Mouse (Mus musculus) lung, embryonic 14.5 days (tissue): ENCODE data around the gene Sardh. TPM values are rescaled to one million over a fixed set of nuclear protein-coding genes. Genes with fewer than 3 reads are reported as not detected.

Experiments used
- ATAC-seq: fragments of 200-750 bp; cut with Nextera tagmentation; 2 replicates; pipeline ENCODE4 v1.8.0; 2017; ENCODE audit warnings: mild to moderate bottlenecking, moderate TSS enrichment, moderate library complexity; ENCODE audit not compliant: insufficient read depth
- DNase-seq: peaks from one replicate; pipeline ENCODE4 v3.0.0-alpha.2; 2015
- H3K27ac ChIP-seq: fragments of 300-500 bp; sonication (generic); 2 replicates; pipeline ENCODE4 v1.5.1; 2014; ENCODE audit warnings: low read depth, mild to moderate bottlenecking, moderate library complexity
- H3K27me3 ChIP-seq: fragments of 300-500 bp; sonication (generic); 2 replicates; pipeline ENCODE4 v1.6.1; 2014; ENCODE audit warnings: low read length, control low read depth; ENCODE audit not compliant: insufficient read depth
- H3K36me3 ChIP-seq: fragments of 300-500 bp; sonication (generic); 2 replicates; pipeline ENCODE4 v1.6.1; 2014; ENCODE audit warnings: control low read depth; ENCODE audit not compliant: insufficient read depth
- H3K4me1 ChIP-seq: fragments of 300-500 bp; sonication (generic); 2 replicates; pipeline ENCODE4 v1.6.1; 2014; ENCODE audit warnings: antibody characterized with exemption, control low read depth; ENCODE audit not compliant: insufficient read depth
- H3K4me2 ChIP-seq: fragments of 300-500 bp; sonication (generic); 2 replicates; pipeline ENCODE4 v1.6.1; 2014; ENCODE audit warnings: mild to moderate bottlenecking
- H3K4me3 ChIP-seq: fragments of 300-500 bp; sonication (generic); 2 replicates; pipeline ENCODE4 v1.5.1; 2014; ENCODE audit warnings: low read depth, low read length
- H3K9ac ChIP-seq: fragments of 300-500 bp; sonication (generic); 2 replicates; pipeline ENCODE4 v1.6.1; 2014
- H3K9me3 ChIP-seq: fragments of 300-500 bp; sonication (generic); 2 replicates; pipeline ENCODE4 v1.6.1; 2016; ENCODE audit warnings: low read depth, low read length, control low read depth
- CTCF ChIP-seq: IDR thresholded peaks from 2 replicates; pipeline ENCODE4 v1.5.1; 2016; ENCODE audit warnings: antibody characterized with exemption, low read depth
- WGBS: fragments of 180-500 bp; shearing (Covaris S2); extraction: QIAGEN DNeasy Blood & Tissue Kit; methylation state at CpG from one replicate; pipeline ENCODE4 v1.1.7; 2014; 5-methylcytosine and 5-hydroxymethylcytosine counted together
- polyA plus RNA-seq: library from polyadenylated mRNA; unstranded; fragments of >200 nt; fragmentation: Nextera tagmentation; extraction: Ambion mirVana; gene quantifications from 2 replicates; pipeline ENCODE4 v1.2.1, GENCODE M21; 2014

Gene Sardh
- polyA plus RNA-seq, 1 experiment from 2014 or later: 25.0 TPM

GRCm38 (mm10) chr2:27210676-27211210 lies 37.4 kb downstream of the Sardh start:
- H3K9ac ChIP-seq: no peak overlapping the region
- WGBS: 81% methylated on average over 12 of the region's 12 CpGs
- H3K4me3 ChIP-seq: no peak overlapping the region
- H3K27ac ChIP-seq: no peak overlapping the region
- no peaks in the 10 kb centered on the region for H3K27me3 ChIP-seq
- H3K36me3 ChIP-seq: no peaks in the 10 kb centered on the region
- ATAC-seq (no peak), DNase-seq (no peak)
- no peak for TF ChIP-seq CTCF
- H3K9me3 ChIP-seq: no peaks in the 10 kb centered on the region
- peaks cover 15% of the 10 kb centered on the region for H3K4me1 ChIP-seq
- no peak overlapping the region for H3K4me2 ChIP-seq

GRCm38 (mm10) chr2:27210255-27210654 lies 37.9 kb downstream of the Sardh start:
- Histone ChIP-seq H3K27ac (no peak overlapping the region), H3K4me2 (no peak overlapping the region), H3K27me3 (no peaks in the 10 kb centered on the region), H3K36me3 (no peaks in the 10 kb centered on the region), H3K4me1 (peaks cover 15% of the 10 kb centered on the region), H3K9me3 (no peaks in the 10 kb centered on the region), H3K4me3 (no peak overlapping the region), H3K9ac (no peak overlapping the region)
- 36% methylated on average over 7 of the region's 7 CpGs for WGBS
- DNase-seq (peak; percentile 66), ATAC-seq (no peak)
- TF ChIP-seq CTCF: peak; percentile 66

- Histone ChIP-seq H3K27ac (peak overlapping the region; percentile 3; the same call in 1 of the 2 replicates), H3K9me3 (no peaks in the 10 kb centered on the region), H3K4me3 (no peak overlapping the region), H3K9ac (no peak overlapping the region), H3K4me1 (peaks cover 15% of the 10 kb centered on the region), H3K27me3 (no peaks in the 10 kb centered on the region), H3K4me2 (no peak overlapping the region), H3K36me3 (no peaks in the 10 kb centered on the region)
- 15% methylated on average over 5 of the region's 5 CpGs for WGBS
- DNase-seq: peak; percentile 64
- ATAC-seq: peak; percentile 57
- no peak for TF ChIP-seq CTCF
These were observed 38.3 kb downstream of the Sardh start for GRCm38 (mm10) chr2:27209816-27210215.

GRCm38 (mm10) chr2:27209370-27209769 lies 38.8 kb downstream of the Sardh start:
- H3K36me3 ChIP-seq: no peaks in the 10 kb centered on the region
- no peak for TF ChIP-seq CTCF
- DNase-seq: no peak
- H3K27me3 ChIP-seq: no peaks in the 10 kb centered on the region
- no peak overlapping the region for H3K4me3 ChIP-seq
- 0 out of 2 replicates have a peak, but pooled peaks have one; percentile 16 for ATAC-seq
- peak overlapping the region; percentile 3; the same call in 1 of the 2 replicates for H3K27ac ChIP-seq
- no peaks in the 10 kb centered on the region for H3K9me3 ChIP-seq
- H3K9ac ChIP-seq: no peak overlapping the region
- 53% methylated on average over 9 of the region's 9 CpGs for WGBS
- H3K4me1 ChIP-seq: peaks cover 15% of the 10 kb centered on the region
- H3K4me2 ChIP-seq: no peak overlapping the region

GRCm38 (mm10) chr2:27207126-27207525 lies 41.0 kb downstream of the Sardh start:
- no peaks in the 10 kb centered on the region for H3K9me3 ChIP-seq
- peak overlapping the region; percentile 44 for H3K27ac ChIP-seq
- no peak overlapping the region for H3K9ac ChIP-seq
- ATAC-seq: no peak
- peaks cover 15% of the 10 kb centered on the region for H3K4me1 ChIP-seq
- 87% methylated on average over 5 of the region's 5 CpGs for WGBS
- no peak overlapping the region for H3K4me2 ChIP-seq
- no peak for TF ChIP-seq CTCF
- H3K4me3 ChIP-seq: no peak overlapping the region
- no peaks in the 10 kb centered on the region for H3K36me3 ChIP-seq
- H3K27me3 ChIP-seq: no peaks in the 10 kb centered on the region
- no peak for DNase-seq

GRCm38 (mm10) chr2:27206128-27206797 lies 41.9 kb downstream of the Sardh start:
- H3K9ac ChIP-seq: no peak overlapping the region
- no peaks in the 10 kb centered on the region for H3K36me3 ChIP-seq
- H3K9me3 ChIP-seq: no peaks in the 10 kb centered on the region
- H3K4me2 ChIP-seq: no peak overlapping the region
- H3K27ac ChIP-seq: peak overlapping the region; percentile 76
- H3K27me3 ChIP-seq: no peaks in the 10 kb centered on the region
- peak; percentile 50 for ATAC-seq
- DNase-seq: peak; percentile 82
- no peak overlapping the region for H3K4me3 ChIP-seq
- WGBS: 48% methylated on average over 15 of the region's 15 CpGs
- peaks cover 15% of the 10 kb centered on the region for H3K4me1 ChIP-seq
- no peak for TF ChIP-seq CTCF

- 43% methylated on average over 10 of the region's 10 CpGs for WGBS
- H3K4me3 ChIP-seq: no peak overlapping the region
- H3K9ac ChIP-seq: no peak overlapping the region
- no peaks in the 10 kb centered on the region for H3K36me3 ChIP-seq
- no peaks in the 10 kb centered on the region for H3K27me3 ChIP-seq
- H3K27ac ChIP-seq: peak overlapping the region; percentile 76
- TF ChIP-seq CTCF: no peak
- DNase-seq (peak; percentile 50), ATAC-seq (peak; percentile 32; the same call in 1 of the 2 replicates)
- H3K4me2 ChIP-seq: no peak overlapping the region
- peaks cover 15% of the 10 kb centered on the region for H3K4me1 ChIP-seq
- H3K9me3 ChIP-seq: no peaks in the 10 kb centered on the region
These were observed 42.5 kb downstream of the Sardh start for GRCm38 (mm10) chr2:27205666-27206065.
